Mouse (Mus musculus) liver, adult 2 months (tissue): Measurements from ENCODE around the gene Ifitm10. TPM values are rescaled to one million over a fixed set of nuclear protein-coding genes. Genes with fewer than 3 reads are reported as not detected.

Experiments used
- DNase-seq: peaks from one replicate; pipeline ENCODE4 v3.0.0-alpha.2; 2011; ENCODE audit warnings: low read depth, low spot score; ENCODE audit errors: extremely low read depth
- H3K27ac ChIP-seq: fragments of 200-500 bp; replicated peaks from 2 replicates; pipeline ENCODE4 v1.5.1; 2012; ENCODE audit warnings: low read depth, mild to moderate bottlenecking, control low read depth, inconsistent platforms, low read length; ENCODE audit not compliant: insufficient read depth
- H3K27me3 ChIP-seq: fragments of 200-500 bp; 2 replicates; pipeline ENCODE4 v1.6.1; 2012; ENCODE audit warnings: mild to moderate bottlenecking, moderate library complexity, low read length, inconsistent platforms; ENCODE audit not compliant: control insufficient read depth, insufficient read depth
- H3K36me3 ChIP-seq: fragments of 200-500 bp; 2 replicates; pipeline ENCODE4 v1.6.1; 2012; ENCODE audit warnings: low read length, inconsistent platforms; ENCODE audit not compliant: control insufficient read depth, insufficient read depth
- H3K4me1 ChIP-seq: fragments of 200-500 bp; 2 replicates; pipeline ENCODE4 v1.6.1; 2011; ENCODE audit warnings: low read length; ENCODE audit not compliant: control insufficient read depth, insufficient read depth
- H3K4me3 ChIP-seq: fragments of 200-500 bp; 2 replicates; pipeline ENCODE4 v1.5.1; 2011; ENCODE audit warnings: low read depth, mild to moderate bottlenecking, control low read depth, low read length, moderate library complexity; ENCODE audit not compliant: insufficient read depth
- H3K79me2 ChIP-seq: fragments of 200-500 bp; 2 replicates; pipeline ENCODE4 v1.6.1; 2012; ENCODE audit warnings: inconsistent platforms, mild to moderate bottlenecking, low read length, moderate library complexity; ENCODE audit not compliant: control insufficient read depth, insufficient read depth
- H3K9ac ChIP-seq: fragments of 200-500 bp; 2 replicates; pipeline ENCODE4 v1.6.1; 2012; ENCODE audit warnings: low read depth, mild to moderate bottlenecking, control low read depth, inconsistent platforms, low read length
- CTCF ChIP-seq: fragments of 200-500 bp; IDR thresholded peaks from 2 replicates; pipeline ENCODE4 v1.5.1; 2011; ENCODE audit warnings: low read depth, low read length, control low read depth
- POLR2A ChIP-seq: fragments of 200-500 bp; IDR thresholded peaks from 2 replicates; pipeline ENCODE4 v1.6.1; 2011; ENCODE audit warnings: low read length, control low read depth; ENCODE audit not compliant: insufficient read depth; ENCODE audit errors: extremely low read depth
- WGBS: fragments of 180-500 bp; shearing (Covaris S2); methylation state at CpG from one replicate; pipeline ENCODE4 v1.1.7; 2018; 5-methylcytosine and 5-hydroxymethylcytosine counted together
- polyA plus RNA-seq: library from polyadenylated mRNA; depleted of rRNA; stranded (reverse); fragments of >200 nt; gene quantifications from 2 replicates; pipeline ENCODE4 v1.2.3, GENCODE M21; 2012
- total RNA-seq: library from RNA; depleted of rRNA; stranded (reverse); fragments of >200 nt; gene quantifications from 2 replicates; pipeline ENCODE4 v1.2.3, GENCODE M21; 2014

Gene Ifitm10
- total and polyA plus RNA-seq, 2 experiments, result 0.65 to 0.71 TPM

- no peaks in the 10 kb centered on the region for H3K36me3 ChIP-seq
- WGBS, result 91% methylated on average over 4 of the region's 4 CpGs
- H3K27ac ChIP-seq, result no peak overlapping the region
- H3K4me1 ChIP-seq, result no peaks in the 10 kb centered on the region; the same call in 1 of the 2 replicates
- H3K79me2 ChIP-seq, result no peaks in the 10 kb centered on the region
- no peak for DNase-seq
- TF ChIP-seq CTCF (no peak), POLR2A (no peak)
- H3K9ac ChIP-seq, result no peak overlapping the region
- no peak overlapping the region for H3K4me3 ChIP-seq
- no peaks in the 10 kb centered on the region for H3K27me3 ChIP-seq
Observed at GRCm38 (mm10) chr7:142395472-142395871, 21.9 kb upstream of the Ifitm10 start.

DNA sequence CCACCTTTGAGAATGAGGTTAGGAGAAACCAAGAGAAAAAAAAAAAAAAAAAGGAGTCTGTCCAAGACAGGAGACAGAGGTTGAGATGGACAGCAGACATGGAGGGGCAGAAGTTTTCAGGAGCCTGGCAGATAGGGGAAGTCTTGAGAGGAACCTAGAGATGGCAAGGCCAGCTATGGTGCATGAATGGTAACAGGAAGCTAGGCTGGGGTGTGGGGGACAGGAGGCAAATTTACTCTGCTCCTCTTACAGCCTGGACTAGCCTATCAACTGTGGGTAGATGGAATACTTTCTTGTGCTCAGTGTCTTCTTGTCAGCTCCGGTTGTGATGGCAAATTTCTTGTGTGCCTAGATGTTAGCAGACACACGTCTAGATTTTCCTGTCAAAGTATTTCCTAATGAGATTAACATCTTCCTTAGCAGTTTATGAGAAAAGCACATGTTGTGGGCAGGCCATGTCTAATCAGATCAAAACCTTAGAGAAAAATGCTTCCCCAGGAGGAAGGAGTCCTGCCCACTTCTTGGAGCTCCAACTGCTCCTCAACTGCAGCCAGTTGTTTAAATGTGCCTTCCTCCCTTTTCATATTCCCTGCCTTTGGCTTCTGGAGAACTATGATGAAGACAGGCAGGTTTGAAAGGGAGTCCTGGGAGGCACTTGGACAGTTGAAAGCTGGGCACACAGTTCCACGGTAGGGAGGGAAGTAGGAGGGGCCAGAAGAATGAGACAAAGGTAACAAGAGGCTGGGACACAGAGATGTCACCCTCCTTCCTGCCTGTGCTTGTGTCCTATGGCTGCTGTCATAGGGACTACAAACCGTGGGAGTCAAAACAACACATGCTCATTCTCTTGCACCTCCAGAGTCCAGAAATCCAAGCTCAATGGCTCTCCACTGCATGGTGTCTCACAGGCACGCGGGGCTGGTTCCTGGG, 21.0 kb upstream of the Ifitm10 start:
- no peaks in the 10 kb centered on the region for H3K27me3 ChIP-seq
- H3K4me1 ChIP-seq, result no peaks in the 10 kb centered on the region; the same call in 1 of the 2 replicates
- no peak overlapping the region for H3K9ac ChIP-seq
- no peak for TF ChIP-seq POLR2A
- TF ChIP-seq CTCF, result no peak
- H3K4me3 ChIP-seq, result no peak overlapping the region
- H3K79me2 ChIP-seq, result no peaks in the 10 kb centered on the region
- H3K36me3 ChIP-seq, result no peaks in the 10 kb centered on the region
- 61% methylated on average over 6 of the region's 6 CpGs for WGBS
- no peak overlapping the region; the same call in 1 of the 2 replicates for H3K27ac ChIP-seq
- no peak for DNase-seq

- DNase-seq, result peak; percentile 24
- H3K79me2 ChIP-seq, result no peaks in the 10 kb centered on the region
- peak overlapping the region; percentile 2; the same call in 1 of the 2 replicates for H3K27ac ChIP-seq
- no peaks in the 10 kb centered on the region for H3K27me3 ChIP-seq
- H3K9ac ChIP-seq, result no peak overlapping the region
- H3K4me1 ChIP-seq, result no peaks in the 10 kb centered on the region; the same call in 1 of the 2 replicates
- H3K4me3 ChIP-seq, result no peak overlapping the region
- no peaks in the 10 kb centered on the region for H3K36me3 ChIP-seq
- TF ChIP-seq POLR2A (no peak), CTCF (no peak)
- WGBS, result 41% methylated on average over 4 of the region's 4 CpGs
Observed at GRCm38 (mm10) chr7:142393191-142393590, 19.6 kb upstream of the Ifitm10 start.

- no peak for DNase-seq
- Histone ChIP-seq H3K4me3 (no peak overlapping the region), H3K9ac (no peak overlapping the region), H3K4me1 (peaks cover 1% of the 10 kb centered on the region; the same call in 1 of the 2 replicates), H3K27ac (no peak overlapping the region), H3K79me2 (peaks cover 8% of the 10 kb centered on the region; the same call in 1 of the 2 replicates), H3K27me3 (no peaks in the 10 kb centered on the region), H3K36me3 (no peaks in the 10 kb centered on the region)
- WGBS, result 72% methylated on average over 4 of the region's 4 CpGs
- TF ChIP-seq POLR2A, result no peak
- TF ChIP-seq CTCF, result no peak
Observed at GRCm38 (mm10) chr7:142391609-142392008, 18.1 kb upstream of the Ifitm10 start.

- WGBS, result 27% methylated on average over 3 of the region's 3 CpGs
- no peak overlapping the region for H3K9ac ChIP-seq
- no peak overlapping the region for H3K27ac ChIP-seq
- H3K4me3 ChIP-seq, result no peak overlapping the region
- peaks cover 13% of the 10 kb centered on the region; the same call in 1 of the 2 replicates for H3K79me2 ChIP-seq
- no peaks in the 10 kb centered on the region for H3K36me3 ChIP-seq
- H3K27me3 ChIP-seq, result no peaks in the 10 kb centered on the region
- no peak for DNase-seq
- peaks cover 4% of the 10 kb centered on the region for H3K4me1 ChIP-seq
- TF ChIP-seq POLR2A (no peak), CTCF (no peak)
Observed at GRCm38 (mm10) chr7:142391108-142391507, 17.6 kb upstream of the Ifitm10 start.
